Mouse (Mus musculus) C2C12 (cell line): ENCODE data around the gene Ctnnbl1. TPM values are rescaled to one million over a fixed set of nuclear protein-coding genes. Genes with fewer than 3 reads are reported as not detected.

Experiments used
- H3K27me3 ChIP-seq: one replicate; pipeline ENCODE4 v1.6.1; 2011; ENCODE audit not compliant: control insufficient read depth, insufficient read depth, insufficient read length
- H3K36me3 ChIP-seq: one replicate; pipeline ENCODE4 v1.6.1; 2011; ENCODE audit not compliant: control insufficient read depth, insufficient read depth
- H3K4me3 ChIP-seq: one replicate; pipeline ENCODE4 v1.5.1; 2011; ENCODE audit warnings: mild to moderate bottlenecking, control low read depth; ENCODE audit not compliant: poor library complexity, insufficient read depth, severe bottlenecking
- H3K79me2 ChIP-seq: one replicate; pipeline ENCODE4 v1.6.1; 2011; ENCODE audit not compliant: control insufficient read depth, insufficient read depth
- H3K79me3 ChIP-seq: one replicate; pipeline ENCODE4 v1.6.1; 2011; ENCODE audit warnings: low read depth, control low read depth
- H3ac ChIP-seq: one replicate; pipeline ENCODE3; 2011; ENCODE audit warnings: low read depth; ENCODE audit not compliant: control insufficient read depth, insufficient read length
- CEBPB ChIP-seq: IDR thresholded peaks from one replicate; pipeline ENCODE4 v1.6.1; 2011; ENCODE audit warnings: low read depth, mild to moderate bottlenecking, control low read depth, moderate library complexity
- CTCF ChIP-seq: IDR thresholded peaks from one replicate; pipeline ENCODE4 v1.5.1; 2011; ENCODE audit not compliant: control insufficient read depth, insufficient read depth, insufficient read length
- FOSL1 ChIP-seq: IDR thresholded peaks from one replicate; pipeline ENCODE4 v1.8.0; 2011; ENCODE audit warnings: mild to moderate bottlenecking, low read length; ENCODE audit not compliant: poor library complexity, insufficient read depth, severe bottlenecking
- MAX ChIP-seq: IDR thresholded peaks from one replicate; pipeline ENCODE4 v1.6.1; 2011; ENCODE audit warnings: mild to moderate bottlenecking, control low read depth
- MYOD1 ChIP-seq: IDR thresholded peaks from one replicate; pipeline ENCODE4 v1.6.1; 2011; ENCODE audit warnings: low read depth; ENCODE audit not compliant: control insufficient read depth, insufficient read length
- MYOG ChIP-seq: IDR thresholded peaks from one replicate; pipeline ENCODE4 v1.6.1; 2011; ENCODE audit not compliant: control insufficient read depth, insufficient read length; ENCODE audit errors: extremely low read depth
- USF1 ChIP-seq: IDR thresholded peaks from one replicate; pipeline ENCODE4 v1.6.1; 2011; ENCODE audit warnings: low read depth, mild to moderate bottlenecking, control low read depth, moderate library complexity
- polyA plus RNA-seq: library from polyadenylated mRNA; unstranded; fragments of >200 nt; fragmentation: generic; extraction: Trizol; gene quantifications from one replicate; pipeline ENCODE4 v1.2.1, GENCODE M21; 2012; ENCODE audit warnings: missing spikeins

Gene Ctnnbl1
- polyA plus RNA-seq, 1 experiment = 42.0 TPM

DNA sequence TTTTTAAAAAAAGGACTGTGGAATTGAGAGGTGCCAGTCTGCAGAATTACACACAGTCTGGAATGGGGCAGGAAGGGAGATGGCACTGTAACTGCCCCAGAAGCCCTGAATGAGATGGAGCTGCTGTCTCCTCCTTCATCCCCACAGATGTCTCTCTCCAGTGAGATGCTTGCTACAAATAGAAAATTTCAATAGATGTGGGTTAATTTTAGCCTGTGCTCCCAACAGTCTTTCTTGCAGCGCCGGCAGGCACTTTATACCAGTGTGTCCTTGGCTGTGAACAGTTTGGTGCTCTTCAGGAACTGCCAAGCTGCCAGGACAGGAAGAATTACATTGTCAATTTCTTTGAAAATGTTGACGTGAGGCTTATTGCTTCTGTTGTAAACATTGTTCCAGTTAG, 86.3 kb downstream of the Ctnnbl1 start:
- TF ChIP-seq MYOD1 (no peak), CTCF (no peak), MAX (no peak)
- Histone ChIP-seq H3K79me2 (no peaks in the 10 kb centered on the region), H3K79me3 (no peaks in the 10 kb centered on the region)

GRCm38 (mm10) chr2:157824249-157824648, 87.0 kb downstream of the Ctnnbl1 start:
- Histone ChIP-seq H3ac (no peak overlapping the region), H3K27me3 (no peaks in the 10 kb centered on the region), H3K79me2 (no peaks in the 10 kb centered on the region), H3K4me3 (no peak overlapping the region), H3K36me3 (peaks cover 11% of the 10 kb centered on the region), H3K79me3 (no peaks in the 10 kb centered on the region)
- TF ChIP-seq CEBPB = no peak
- no peak for TF ChIP-seq MAX

More for the DNA sequence above, 86.3 kb downstream of the Ctnnbl1 start:
- H3K36me3 ChIP-seq = peaks cover 11% of the 10 kb centered on the region
- no peak overlapping the region for H3K4me3 ChIP-seq
- H3ac ChIP-seq = no peak overlapping the region
- no peaks in the 10 kb centered on the region for H3K27me3 ChIP-seq

DNA sequence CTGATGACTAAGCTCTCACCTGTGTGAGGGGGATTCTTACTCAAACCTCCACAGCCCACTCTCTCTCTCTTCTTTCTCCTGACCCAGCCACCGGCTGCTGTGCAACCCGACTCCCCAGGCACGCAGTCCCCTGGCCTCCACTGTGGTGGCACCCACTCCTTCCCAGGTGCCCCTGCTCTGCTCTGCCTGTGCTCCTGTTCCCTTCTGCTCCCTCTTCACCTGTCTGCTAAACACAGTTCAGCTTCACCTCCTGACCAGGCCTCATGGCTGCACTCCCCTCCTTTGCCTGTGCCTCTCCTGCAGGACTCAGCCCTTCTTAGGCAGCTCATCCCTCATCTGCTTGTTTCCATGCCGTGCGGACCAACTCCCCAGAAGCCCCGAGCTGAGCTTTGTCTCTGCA, 92.9 kb downstream of the Ctnnbl1 start:
- H3K4me3 ChIP-seq = no peak overlapping the region
- H3K79me2 ChIP-seq = no peaks in the 10 kb centered on the region
- no peak overlapping the region for H3ac ChIP-seq
- no peaks in the 10 kb centered on the region for H3K79me3 ChIP-seq
- H3K27me3 ChIP-seq = no peaks in the 10 kb centered on the region
- TF ChIP-seq CEBPB (no peak), MAX (no peak), MYOG (no peak), MYOD1 (no peak), USF1 (no peak)
- no peaks in the 10 kb centered on the region for H3K36me3 ChIP-seq

DNA sequence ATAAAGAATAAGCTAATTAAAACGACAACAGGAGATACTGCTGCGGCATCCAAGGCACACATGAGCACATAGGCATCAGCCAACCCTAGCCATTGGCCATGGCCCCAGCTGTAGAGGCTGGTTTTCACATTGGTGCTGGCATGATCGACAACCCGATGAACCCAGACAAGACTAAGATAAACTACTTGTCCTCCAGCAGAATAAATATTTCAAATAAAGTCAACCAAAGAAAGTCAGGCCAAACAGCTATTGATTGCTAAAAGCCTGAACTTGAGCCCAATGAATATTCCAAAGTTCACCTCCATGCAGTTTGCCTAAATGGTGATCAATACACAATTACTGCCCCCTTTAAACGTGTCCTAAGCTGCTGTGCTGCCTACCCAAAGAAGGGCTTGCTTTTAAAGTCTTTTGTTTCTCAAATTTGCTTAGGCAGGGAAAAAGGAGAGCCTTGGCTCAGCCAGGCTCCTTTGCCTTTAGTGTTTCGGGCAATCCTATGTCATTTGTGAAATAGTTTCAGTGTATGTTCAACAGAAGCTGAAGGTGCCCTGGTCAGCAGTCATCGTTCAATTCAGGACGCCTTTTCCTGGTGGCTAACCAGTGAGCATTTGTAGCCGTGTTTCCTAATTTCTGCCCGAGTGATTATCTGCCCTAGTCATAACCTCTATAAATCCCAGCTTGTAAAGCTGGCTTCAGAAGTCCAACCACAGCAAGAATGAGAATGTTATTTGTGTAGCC, 93.6 kb downstream of the Ctnnbl1 start:
- H3K79me2 ChIP-seq = no peaks in the 10 kb centered on the region
- no peak for TF ChIP-seq MYOD1
- TF ChIP-seq CEBPB = no peak
- TF ChIP-seq MAX = no peak
- no peak for TF ChIP-seq FOSL1
- TF ChIP-seq USF1 = no peak
- no peak for TF ChIP-seq CTCF
- TF ChIP-seq MYOG = no peak
- H3ac ChIP-seq = no peak overlapping the region
- H3K36me3 ChIP-seq = no peaks in the 10 kb centered on the region
- no peaks in the 10 kb centered on the region for H3K27me3 ChIP-seq
- H3K4me3 ChIP-seq = no peak overlapping the region
- H3K79me3 ChIP-seq = no peaks in the 10 kb centered on the region

- Histone ChIP-seq H3ac (no peak overlapping the region), H3K4me3 (no peak overlapping the region), H3K36me3 (peaks cover 9% of the 10 kb centered on the region), H3K27me3 (no peaks in the 10 kb centered on the region), H3K79me3 (no peaks in the 10 kb centered on the region), H3K79me2 (no peaks in the 10 kb centered on the region)
- TF ChIP-seq USF1 (no peak), CTCF (no peak), CEBPB (no peak), MYOG (no peak), FOSL1 (no peak), MYOD1 (no peak), MAX (no peak)
These were observed 99.8 kb downstream of the Ctnnbl1 start for GRCm38 (mm10) chr2:157837050-157837449.

DNA sequence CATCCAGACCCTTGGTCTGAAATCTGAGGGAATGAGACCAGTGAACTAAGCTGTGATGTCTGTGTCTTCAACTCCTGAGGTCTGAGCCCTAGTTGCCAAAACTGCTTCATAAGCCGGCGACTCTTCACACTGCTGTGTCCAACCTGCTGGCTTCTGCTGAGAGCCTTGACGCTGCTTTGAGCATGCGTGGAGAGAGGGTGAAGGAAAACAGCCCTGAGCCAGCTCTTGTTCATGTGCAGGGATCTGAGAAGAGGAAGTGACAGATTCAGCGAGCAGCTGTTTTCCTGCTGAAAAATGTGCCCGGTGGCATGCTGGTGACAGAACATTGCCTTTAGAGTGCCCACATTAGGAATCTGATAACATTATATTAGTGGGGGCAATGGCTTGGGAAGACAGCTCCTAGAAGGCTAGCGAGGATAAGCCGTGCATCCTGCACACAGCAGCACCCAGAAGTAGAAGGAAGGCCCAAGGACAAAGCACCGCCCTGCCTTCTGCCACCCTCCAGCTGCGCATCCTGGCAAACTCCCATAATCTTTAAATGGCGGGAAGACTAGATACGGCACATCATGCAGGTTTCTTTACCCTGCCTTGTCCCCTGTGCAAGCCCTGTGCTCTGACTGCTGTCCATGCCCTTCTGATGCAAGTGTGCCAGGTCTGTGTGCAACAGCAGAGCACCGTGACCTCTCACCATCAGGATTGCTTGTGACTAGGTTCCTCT, 101.2 kb downstream of the Ctnnbl1 start:
- Histone ChIP-seq H3ac (no peak overlapping the region), H3K36me3 (peaks cover 9% of the 10 kb centered on the region), H3K27me3 (no peaks in the 10 kb centered on the region), H3K4me3 (no peak overlapping the region), H3K79me3 (no peaks in the 10 kb centered on the region), H3K79me2 (no peaks in the 10 kb centered on the region)
- TF ChIP-seq MAX = no peak
- TF ChIP-seq MYOD1 = no peak
- no peak for TF ChIP-seq CEBPB
- no peak for TF ChIP-seq USF1
